Mouse (Mus musculus): ENCODE results near the gene Lrrc4b. TPM values are rescaled to one million over a fixed set of nuclear protein-coding genes. Genes with fewer than 3 reads are reported as not detected.

Lrrc4b gene
- polyA plus RNA-seq, 1 experiment from 2014 or later, result 7.4 TPM

DNA sequence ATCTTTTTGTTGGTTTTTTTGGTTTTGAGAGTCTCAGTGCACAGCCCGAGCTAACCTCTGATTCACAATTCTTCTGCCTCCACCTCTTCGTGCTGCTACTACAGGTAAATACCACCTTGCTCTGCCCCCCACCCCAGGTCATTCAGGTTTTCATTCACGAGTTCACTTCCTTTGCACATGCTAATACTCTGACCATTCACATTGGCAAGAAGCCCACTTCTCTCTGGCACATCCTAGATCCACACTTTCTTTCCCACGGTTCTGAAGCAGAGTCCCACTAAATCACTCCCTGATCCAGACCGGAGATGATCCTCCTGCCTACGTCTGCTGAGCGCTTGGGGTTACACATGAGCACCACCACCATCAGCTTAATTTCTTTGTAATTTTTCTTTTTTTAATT lies 66.3 kb downstream of the Lrrc4b start:
- H3K9ac ChIP-seq (ENCODE audit: low read length), result peak overlapping the region; percentile 83; the same call in 1 of the 2 replicates
- H3K27ac ChIP-seq (ENCODE audit: low read depth, low read length), result no peak overlapping the region
- no peak for DNase-seq (ENCODE audit: low spot score)
- H3K9me3 ChIP-seq (ENCODE audit: control insufficient read depth, low read length), result no peaks in the 10 kb centered on the region
- no peaks in the 10 kb centered on the region for H3K27me3 ChIP-seq (ENCODE audit: control insufficient read depth, insufficient read depth, low read length)
- peaks cover 6% of the 10 kb centered on the region; the same call in 1 of the 2 replicates for H3K4me1 ChIP-seq (ENCODE audit: control insufficient read depth, insufficient read depth, low read length)
- H3K4me2 ChIP-seq (ENCODE audit: low read depth), result peak overlapping the region; percentile 71
- WGBS, result 88% methylated on average over 7 of the region's 7 CpGs
- H3K36me3 ChIP-seq (ENCODE audit: control insufficient read depth, insufficient read depth, low read length), result peaks cover 7% of the 10 kb centered on the region
- peak overlapping the region; percentile 69; the same call in 1 of the 2 replicates for H3K4me3 ChIP-seq (ENCODE audit: low read depth, low read length)
- no peak for ATAC-seq (ENCODE audit: insufficient read depth, low FRiP score, low TSS enrichment)

GRCm38 (mm10) chr7:44495992-44496770 lies 67.4 kb downstream of the Lrrc4b start, which contains the start of the genes Emc10 and Fam71e1:
TSS of gene Emc10 (minus strand) at chr7:44496529.
TSS of gene Fam71e1 (plus strand) at chr7:44496581.
- Histone ChIP-seq H3K4me2 (ENCODE audit: low read depth) (peak within 1 kb of the TSS; percentile 71), H3K9ac (ENCODE audit: low read length) (peak within 1 kb of the TSS; percentile 83), H3K27ac (ENCODE audit: low read depth, low read length) (peak within 1 kb of the TSS; percentile 87), H3K9me3 (ENCODE audit: control insufficient read depth, low read length) (no peaks in the 10 kb centered on the region), H3K4me1 (ENCODE audit: control insufficient read depth, insufficient read depth, low read length) (peaks cover 6% of the 10 kb centered on the region; the same call in 1 of the 2 replicates), H3K4me3 (ENCODE audit: low read depth, low read length) (peak within 1 kb of the TSS; percentile 69), H3K36me3 (ENCODE audit: control insufficient read depth, insufficient read depth, low read length) (peaks cover 5% of the 10 kb centered on the region), H3K27me3 (ENCODE audit: control insufficient read depth, insufficient read depth, low read length) (no peaks in the 10 kb centered on the region)
- DNase-seq (ENCODE audit: low spot score) (peak; percentile 99), ATAC-seq (ENCODE audit: insufficient read depth, low FRiP score, low TSS enrichment) (peak; percentile 96)
- WGBS, result under 1% methylated on average over 58 of the region's 58 CpGs

DNA sequence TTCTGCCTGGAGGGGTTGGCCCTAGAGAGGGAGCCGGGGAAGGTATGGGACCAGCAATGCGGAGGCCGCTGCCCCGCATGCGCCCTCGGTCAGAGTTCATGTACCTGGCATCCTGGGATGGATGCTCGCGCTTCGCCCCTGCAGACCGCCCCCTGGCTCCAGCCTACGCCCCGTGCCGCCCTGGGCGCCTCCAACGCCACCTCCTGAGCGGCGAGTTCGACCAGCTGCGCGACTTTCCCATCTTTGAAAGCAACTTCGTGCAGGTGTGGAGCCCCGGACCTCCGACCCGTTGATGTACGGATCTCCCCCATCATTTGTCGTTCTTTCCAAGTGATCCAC lies 67.9 kb downstream of the Lrrc4b start:
- H3K4me3 ChIP-seq (ENCODE audit: low read depth, low read length), result peak overlapping the region; percentile 69
- WGBS, result 0% methylated on average over 26 of the region's 26 CpGs
- ATAC-seq (ENCODE audit: insufficient read depth, low FRiP score, low TSS enrichment), result no peak; the same call in 1 of the 2 replicates
- peak overlapping the region; percentile 83 for H3K9ac ChIP-seq (ENCODE audit: low read length)
- no peaks in the 10 kb centered on the region for H3K9me3 ChIP-seq (ENCODE audit: control insufficient read depth, low read length)
- H3K4me2 ChIP-seq (ENCODE audit: low read depth), result peak overlapping the region; percentile 71
- DNase-seq (ENCODE audit: low spot score), result no peak
- H3K27ac ChIP-seq (ENCODE audit: low read depth, low read length), result peak overlapping the region; percentile 87
- H3K27me3 ChIP-seq (ENCODE audit: control insufficient read depth, insufficient read depth, low read length), result no peaks in the 10 kb centered on the region
- H3K4me1 ChIP-seq (ENCODE audit: control insufficient read depth, insufficient read depth, low read length), result peaks cover 6% of the 10 kb centered on the region; the same call in 1 of the 2 replicates
- H3K36me3 ChIP-seq (ENCODE audit: control insufficient read depth, insufficient read depth, low read length), result peaks cover 2% of the 10 kb centered on the region

DNA sequence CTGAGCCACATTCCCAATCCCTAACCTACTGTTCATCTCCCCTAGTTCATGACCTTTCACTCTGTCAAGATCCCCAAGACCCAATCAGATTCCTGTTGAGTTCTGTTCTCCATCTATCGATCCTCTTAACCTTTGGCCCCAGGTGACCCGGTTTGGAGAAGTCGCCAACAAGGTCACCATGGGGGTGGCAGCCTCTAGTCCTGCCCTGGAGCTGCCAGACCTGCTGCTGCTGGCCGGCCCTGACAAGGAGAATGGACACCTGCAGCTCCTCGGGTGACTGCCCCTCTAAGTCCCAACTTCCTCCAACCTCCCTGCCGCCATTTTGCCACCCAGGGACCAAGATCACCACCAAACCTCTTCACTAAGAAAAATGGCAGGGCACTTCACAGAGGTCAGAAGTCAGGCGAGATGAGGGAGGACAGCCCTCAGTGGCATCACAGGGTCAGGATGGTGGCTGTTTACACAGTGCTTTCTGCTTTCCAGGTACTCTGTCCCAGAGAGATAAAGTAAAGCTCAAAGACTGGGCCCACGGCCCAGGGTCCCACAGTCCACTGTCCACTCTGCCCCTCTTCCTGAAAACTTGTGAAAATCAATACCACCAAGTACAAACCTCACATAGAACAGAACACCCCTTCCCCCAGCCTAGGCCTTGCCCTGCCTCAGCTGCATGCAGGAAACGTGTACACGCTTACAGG lies 68.7 kb downstream of the Lrrc4b start:
- Histone ChIP-seq H3K27me3 (ENCODE audit: control insufficient read depth, insufficient read depth, low read length) (no peaks in the 10 kb centered on the region), H3K4me2 (ENCODE audit: low read depth) (peak overlapping the region; percentile 71), H3K9ac (ENCODE audit: low read length) (peak overlapping the region; percentile 83), H3K4me1 (ENCODE audit: control insufficient read depth, insufficient read depth, low read length) (peaks cover 6% of the 10 kb centered on the region; the same call in 1 of the 2 replicates), H3K27ac (ENCODE audit: low read depth, low read length) (no peak overlapping the region), H3K4me3 (ENCODE audit: low read depth, low read length) (peak overlapping the region; percentile 69), H3K9me3 (ENCODE audit: control insufficient read depth, low read length) (no peaks in the 10 kb centered on the region), H3K36me3 (ENCODE audit: control insufficient read depth, insufficient read depth, low read length) (peaks cover 2% of the 10 kb centered on the region)
- ATAC-seq (ENCODE audit: insufficient read depth, low FRiP score, low TSS enrichment) (no peak), DNase-seq (ENCODE audit: low spot score) (no peak)
- 83% methylated on average over 10 of the region's 10 CpGs for WGBS

DNA sequence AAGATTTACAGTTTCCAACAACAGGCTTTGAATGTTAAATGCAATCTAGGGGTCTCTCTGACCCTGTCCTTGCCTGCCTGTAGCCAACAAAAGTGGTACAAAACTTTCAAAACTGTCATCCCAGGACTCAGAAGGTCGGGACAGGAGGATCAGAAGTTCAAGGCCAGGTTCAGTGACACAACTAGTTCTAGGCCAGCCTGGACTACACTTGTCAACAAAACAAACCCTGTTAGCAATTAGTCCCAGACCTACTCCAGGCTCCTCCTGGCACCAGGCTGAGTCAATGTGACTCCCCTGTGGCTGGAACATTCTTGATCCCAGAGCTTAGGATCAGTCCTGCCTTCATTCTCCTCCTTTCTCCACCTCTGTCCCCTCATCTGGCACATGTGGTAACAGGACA lies 70.1 kb downstream of the Lrrc4b start:
- no peak for ATAC-seq (ENCODE audit: insufficient read depth, low FRiP score, low TSS enrichment)

DNA sequence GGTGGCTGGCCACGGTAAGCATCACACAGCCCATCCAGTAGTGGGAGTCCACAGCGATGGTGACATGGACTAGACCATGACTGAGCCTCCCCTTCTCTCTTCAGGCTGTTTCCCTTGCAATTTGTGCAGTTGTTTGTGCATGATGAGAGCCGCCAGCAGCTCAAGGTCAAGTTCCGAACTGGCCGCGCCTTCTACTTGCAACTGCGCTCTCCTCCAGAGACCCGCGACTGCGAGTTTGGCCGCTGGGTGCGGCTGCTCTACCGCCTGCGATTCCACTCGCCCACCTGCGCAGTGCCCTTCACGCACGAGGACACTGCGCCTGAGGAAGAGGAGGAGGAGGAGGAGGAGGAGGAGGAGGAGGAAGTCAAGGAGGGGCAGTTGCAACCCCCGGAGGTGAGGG lies 71.2 kb downstream of the Lrrc4b start:
- ATAC-seq (ENCODE audit: insufficient read depth, low FRiP score, low TSS enrichment), result no peak
- no peaks in the 10 kb centered on the region for H3K36me3 ChIP-seq (ENCODE audit: control insufficient read depth, insufficient read depth, low read length)
- no peak overlapping the region for H3K4me2 ChIP-seq (ENCODE audit: low read depth)
- DNase-seq (ENCODE audit: low spot score), result no peak
- no peaks in the 10 kb centered on the region for H3K27me3 ChIP-seq (ENCODE audit: control insufficient read depth, insufficient read depth, low read length)
- peaks cover 6% of the 10 kb centered on the region; the same call in 1 of the 2 replicates for H3K4me1 ChIP-seq (ENCODE audit: control insufficient read depth, insufficient read depth, low read length)
- H3K4me3 ChIP-seq (ENCODE audit: low read depth, low read length), result no peak overlapping the region
- WGBS, result 61% methylated on average over 20 of the region's 20 CpGs
- H3K9me3 ChIP-seq (ENCODE audit: control insufficient read depth, low read length), result no peaks in the 10 kb centered on the region
- no peak overlapping the region for H3K27ac ChIP-seq (ENCODE audit: low read depth, low read length)
- H3K9ac ChIP-seq (ENCODE audit: low read length), result no peak overlapping the region

More for the DNA sequence above, 70.1 kb downstream of the Lrrc4b start:
- Histone ChIP-seq H3K9me3 (ENCODE audit: control insufficient read depth, low read length) (no peaks in the 10 kb centered on the region), H3K27ac (ENCODE audit: low read depth, low read length) (no peak overlapping the region), H3K4me1 (ENCODE audit: control insufficient read depth, insufficient read depth, low read length) (peaks cover 6% of the 10 kb centered on the region; the same call in 1 of the 2 replicates), H3K9ac (ENCODE audit: low read length) (no peak overlapping the region), H3K36me3 (ENCODE audit: control insufficient read depth, insufficient read depth, low read length) (no peaks in the 10 kb centered on the region), H3K27me3 (ENCODE audit: control insufficient read depth, insufficient read depth, low read length) (no peaks in the 10 kb centered on the region), H3K4me3 (ENCODE audit: low read depth, low read length) (no peak overlapping the region), H3K4me2 (ENCODE audit: low read depth) (no peak overlapping the region)
- DNase-seq (ENCODE audit: low spot score), result no peak
- 74% methylated on average over 1 of the region's 1 CpGs for WGBS

- ATAC-seq (ENCODE audit: insufficient read depth, low FRiP score, low TSS enrichment) (no peak), DNase-seq (ENCODE audit: low spot score) (peak; percentile 73)
- H3K4me3 ChIP-seq (ENCODE audit: low read depth, low read length), result no peak overlapping the region
- 39% methylated on average over 5 of the region's 5 CpGs for WGBS
- H3K9me3 ChIP-seq (ENCODE audit: control insufficient read depth, low read length), result no peaks in the 10 kb centered on the region
- H3K27ac ChIP-seq (ENCODE audit: low read depth, low read length), result no peak overlapping the region
- no peak overlapping the region for H3K4me2 ChIP-seq (ENCODE audit: low read depth)
- no peaks in the 10 kb centered on the region; the same call in 1 of the 2 replicates for H3K4me1 ChIP-seq (ENCODE audit: control insufficient read depth, insufficient read depth, low read length)
- no peaks in the 10 kb centered on the region for H3K27me3 ChIP-seq (ENCODE audit: control insufficient read depth, insufficient read depth, low read length)
- no peaks in the 10 kb centered on the region for H3K36me3 ChIP-seq (ENCODE audit: control insufficient read depth, insufficient read depth, low read length)
- H3K9ac ChIP-seq (ENCODE audit: low read length), result no peak overlapping the region
Observed at GRCm38 (mm10) chr7:44501563-44502115, 72.8 kb downstream of the Lrrc4b start.

- ATAC-seq (ENCODE audit: insufficient read depth, low FRiP score, low TSS enrichment), result no peak
- 0 out of 2 replicates have a peak, but pooled peaks cover 2% of the 10 kb centered on the region for H3K9me3 ChIP-seq (ENCODE audit: control insufficient read depth, low read length)
- H3K4me3 ChIP-seq (ENCODE audit: low read depth, low read length), result no peak overlapping the region
- DNase-seq (ENCODE audit: low spot score), result no peak
- H3K27ac ChIP-seq (ENCODE audit: low read depth, low read length), result no peak overlapping the region
- no peak overlapping the region for H3K9ac ChIP-seq (ENCODE audit: low read length)
- H3K4me1 ChIP-seq (ENCODE audit: control insufficient read depth, insufficient read depth, low read length), result no peaks in the 10 kb centered on the region
- no peaks in the 10 kb centered on the region for H3K36me3 ChIP-seq (ENCODE audit: control insufficient read depth, insufficient read depth, low read length)
- H3K4me2 ChIP-seq (ENCODE audit: low read depth), result no peak overlapping the region
- no peaks in the 10 kb centered on the region for H3K27me3 ChIP-seq (ENCODE audit: control insufficient read depth, insufficient read depth, low read length)
Observed at GRCm38 (mm10) chr7:44507491-44507890, 78.7 kb downstream of the Lrrc4b start.

All from neural tube, embryonic 11.5 days (tissue).